Mouse (Mus musculus) spleen, postnatal 10 days (tissue): ENCODE results near the gene Psmb1.
"Not testable (repeated sequence)": the region's sequence is repeated elsewhere in the genome, so short reads cannot be mapped to it uniquely, and the experiment has no call there.

Experiments
- DNase-seq, 2 experiments: peaks; one replicate each; pipeline ENCODE4 v3.0.0; 2021 to 2022; ENCODE audit warnings: low spot score in 2 of 2

The Psmb1 gene

DNA sequence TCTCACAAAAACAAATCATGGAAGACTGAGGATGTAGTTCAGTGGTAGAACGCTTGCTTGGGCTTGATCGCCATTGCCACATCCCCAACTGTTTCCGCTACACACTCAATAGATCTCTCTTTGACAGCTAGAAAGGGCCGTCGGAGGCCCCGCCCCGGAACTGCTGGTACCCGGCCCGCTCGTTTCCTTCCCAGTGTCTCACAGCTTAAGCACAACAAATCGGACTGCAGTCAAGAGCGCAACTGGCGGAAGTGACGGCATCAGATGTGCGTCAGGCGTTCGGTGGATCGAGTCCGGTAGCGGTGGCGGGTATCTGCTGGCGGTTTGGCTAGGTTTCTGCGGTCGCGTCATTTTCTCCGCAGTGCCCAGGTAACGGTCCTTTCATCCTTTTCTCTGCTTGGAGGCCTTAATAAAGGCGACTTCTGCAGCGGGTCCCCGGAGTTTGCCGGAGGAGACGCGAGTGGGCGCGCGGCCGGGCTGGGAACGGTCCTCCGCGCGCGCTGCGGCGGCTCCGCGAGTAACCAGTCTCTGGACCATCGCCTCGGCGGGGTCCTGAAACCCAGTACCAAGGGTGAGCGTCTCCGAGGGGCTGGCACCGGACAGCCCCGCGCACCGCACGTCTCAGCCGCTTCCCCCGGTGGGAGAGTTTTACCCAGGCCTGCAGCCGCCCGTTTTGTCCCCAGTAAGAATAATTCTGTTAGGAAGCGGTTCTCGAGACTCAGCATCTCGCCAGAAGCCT is at the start of gene Psmb1, which contains the start of gene Tbp:
Gene Psmb1, minus strand, starts transcription at position 96 of the 739 bp plus-strand sequence.
Gene Tbp, plus strand, starts transcription at position 233 of the 739 bp plus-strand sequence.
- DNase-seq: peak; percentile 90 to 98

DNA sequence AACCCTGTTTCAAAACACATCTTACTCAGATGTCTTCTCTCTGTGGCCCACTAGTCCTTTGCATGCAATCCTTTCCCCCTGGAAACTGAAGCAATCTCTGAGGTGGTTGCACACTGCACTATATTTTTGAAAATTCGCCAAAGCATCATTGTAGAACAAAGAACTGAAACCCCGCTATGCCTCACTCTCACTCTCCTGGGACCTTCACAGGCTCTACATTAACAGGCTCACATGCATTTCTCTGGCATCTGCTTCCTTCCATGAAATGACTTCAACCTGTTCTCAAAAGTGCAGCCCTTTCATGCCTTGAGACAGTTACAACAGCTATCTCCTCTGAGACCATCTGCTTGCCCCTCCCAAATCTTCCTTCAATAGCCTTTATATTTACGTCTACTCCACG is 46.9 kb upstream of the Psmb1 start:
- peak in 1 of 2 experiments; percentile 24 for DNase-seq

DNA sequence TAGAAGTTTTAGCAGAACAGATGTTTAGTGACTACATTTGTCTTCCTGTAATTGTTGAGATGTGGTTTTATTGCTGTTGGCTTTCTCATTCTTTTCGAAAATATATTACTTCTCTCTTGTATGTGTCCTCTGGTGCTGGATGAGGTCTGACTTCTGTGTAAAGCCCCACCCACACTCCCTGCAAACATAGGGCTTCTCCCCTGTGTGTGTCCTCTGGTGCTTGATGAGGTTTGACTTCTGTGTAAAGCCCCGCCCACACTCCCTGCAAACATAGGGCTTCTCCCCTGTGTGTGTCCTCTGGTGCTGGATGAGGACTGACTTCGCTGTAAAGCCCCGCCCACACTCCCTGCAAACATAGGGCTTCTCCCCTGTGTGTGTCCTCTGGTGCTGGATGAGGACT is 44.3 kb upstream of the Psmb1 start:
- not testable (repeated sequence) for DNase-seq

DNA sequence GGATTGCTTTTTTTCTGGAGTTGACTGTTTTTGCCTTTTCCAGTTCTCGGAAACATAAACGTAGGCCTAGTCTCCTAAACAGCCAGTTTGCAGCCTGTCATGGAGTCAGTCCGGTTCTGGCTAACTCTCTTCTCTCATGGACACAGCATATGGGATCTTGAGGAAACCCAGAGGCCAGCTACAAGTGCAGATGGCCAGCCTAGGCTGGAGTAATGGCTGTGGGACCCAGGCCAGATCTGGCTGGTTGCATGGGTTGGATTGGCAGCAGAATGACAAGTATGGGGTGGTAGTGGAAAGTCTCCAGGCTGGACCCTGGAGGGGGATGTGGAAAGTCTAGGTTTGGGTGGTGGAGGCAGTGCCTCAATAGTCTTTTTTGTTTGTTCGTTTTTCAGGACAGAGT is 40.8 kb upstream of the Psmb1 start:
- DNase-seq: no peak

DNA sequence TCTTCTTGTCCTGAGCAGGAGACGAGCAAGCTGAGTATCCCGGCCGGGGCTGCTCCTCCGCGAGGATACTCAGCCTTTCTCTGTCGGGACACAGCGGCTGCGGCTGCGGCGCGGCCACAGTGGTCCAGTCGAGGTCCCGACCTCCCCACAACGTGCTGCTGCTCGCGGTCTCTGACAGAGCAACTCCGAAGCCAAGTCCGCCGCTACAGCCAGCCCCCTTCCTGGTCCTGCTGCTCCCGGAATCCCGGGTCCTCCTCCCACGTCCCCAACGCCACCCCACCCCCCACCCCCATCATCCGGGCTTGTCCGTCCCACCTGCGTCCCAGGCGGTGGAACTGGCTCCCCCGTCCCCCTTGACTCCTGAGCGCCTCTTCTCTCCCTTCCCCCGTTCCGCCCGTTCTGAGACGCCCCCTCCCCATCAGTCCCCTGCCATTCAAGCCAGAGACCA is 36.9 kb upstream of the Psmb1 start:
- DNase-seq: no peak

DNA sequence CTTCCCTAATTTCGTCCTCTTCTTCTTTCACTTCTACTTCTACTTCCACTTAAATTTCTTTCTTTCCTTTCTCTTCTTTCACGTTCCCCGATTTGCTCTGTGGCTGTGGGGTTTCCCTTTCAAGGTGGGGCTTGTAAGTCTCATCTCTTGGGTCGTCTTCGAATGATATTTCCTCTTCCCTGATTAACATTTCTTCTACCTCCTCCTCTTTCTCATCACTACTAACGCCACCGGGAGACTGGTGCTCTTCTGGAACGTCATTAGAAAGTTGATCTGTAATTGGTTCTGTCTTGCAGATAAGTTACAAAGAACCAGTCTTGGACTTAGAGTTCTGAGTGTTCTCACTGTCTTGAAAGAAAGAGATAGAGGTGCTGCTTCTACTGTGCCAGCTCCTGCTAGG is 36.4 kb upstream of the Psmb1 start:
- no peak for DNase-seq

DNA sequence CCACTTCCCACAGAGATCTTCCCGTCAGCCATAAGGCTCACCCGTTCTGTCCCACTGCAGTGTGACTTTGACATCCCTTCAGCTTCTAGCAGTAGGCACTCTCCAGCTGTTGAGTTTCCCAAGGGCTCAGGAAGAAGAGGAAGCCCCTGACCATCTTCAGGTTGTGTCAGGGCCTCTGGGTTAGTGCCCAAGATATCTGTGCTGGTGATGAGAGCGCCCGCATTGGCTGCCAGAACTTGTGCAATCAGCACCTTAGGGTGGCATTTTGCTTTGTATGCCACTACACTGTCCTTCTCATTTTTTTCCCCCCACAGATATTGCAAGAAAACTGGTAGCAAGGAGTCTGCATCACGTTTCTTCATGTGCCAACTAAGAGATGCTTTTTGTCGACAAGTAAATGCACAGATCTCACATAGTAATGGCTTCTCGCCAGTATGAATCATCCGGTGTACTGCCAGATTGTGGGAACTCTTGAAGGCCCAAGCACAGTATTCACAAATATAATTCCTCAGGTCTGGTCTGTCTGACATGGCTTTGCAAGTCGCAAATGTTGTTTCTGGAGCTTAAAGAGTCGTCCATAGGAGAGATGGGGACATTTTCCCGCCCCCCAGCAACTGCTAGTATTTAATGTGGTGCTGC is 35.7 kb upstream of the Psmb1 start:
- DNase-seq: no peak

DNA sequence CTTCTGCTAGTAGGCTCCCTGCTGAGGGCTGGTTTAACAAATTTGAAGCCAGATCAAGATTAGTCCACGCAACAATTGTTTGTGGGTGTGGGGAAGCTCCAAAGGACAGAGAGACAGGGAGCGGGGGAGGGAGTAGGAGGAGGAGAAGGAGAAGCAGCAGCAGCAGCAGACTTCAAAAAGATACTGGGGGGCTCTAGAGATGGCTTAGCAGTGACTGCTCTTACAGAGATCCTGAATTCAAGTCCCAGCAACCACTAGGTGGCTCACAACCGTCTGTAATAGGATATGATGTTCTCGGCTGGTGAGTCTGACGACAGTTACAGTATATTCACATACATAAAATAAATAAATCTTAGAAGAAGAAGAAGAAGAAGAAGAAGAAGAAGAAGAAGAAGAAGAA is 30.6 kb upstream of the Psmb1 start:
- DNase-seq: peak in 1 of 2 experiments; percentile 67

DNA sequence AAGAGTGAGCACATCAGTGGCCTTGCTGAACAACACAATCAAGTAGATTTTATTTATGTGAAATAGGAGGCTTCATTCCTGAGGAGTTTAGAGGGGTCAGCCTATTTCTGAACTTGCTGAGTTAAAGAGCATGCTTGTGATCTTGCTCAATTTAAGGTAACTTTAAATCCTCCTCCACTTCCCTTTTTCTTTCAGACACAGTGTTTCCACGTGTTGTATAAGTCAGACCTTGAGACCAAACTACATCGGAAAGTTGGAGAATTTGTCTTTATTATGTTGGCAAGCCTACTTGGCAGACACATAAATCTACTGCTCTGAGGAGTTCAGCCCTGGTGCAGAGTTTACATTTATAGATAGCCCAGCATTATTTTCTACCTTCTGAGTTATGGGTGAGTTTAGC is 29.3 kb upstream of the Psmb1 start:
- DNase-seq: no peak

DNA sequence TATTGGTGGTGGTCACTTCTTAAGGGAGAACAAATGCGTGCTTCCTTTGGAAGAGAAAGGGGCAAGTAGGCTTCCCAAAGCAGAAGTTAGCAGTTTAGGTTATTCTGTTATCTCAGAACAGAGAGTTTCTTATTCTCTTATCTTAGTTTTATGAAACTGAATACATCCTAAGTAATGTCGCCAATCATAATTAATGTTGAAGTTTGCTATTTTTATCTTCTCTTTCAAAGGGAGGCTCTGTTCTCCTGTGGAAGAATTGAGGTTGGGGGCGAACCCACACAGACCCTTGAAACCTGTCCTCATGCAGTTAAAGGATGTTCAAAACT is 28.2 kb upstream of the Psmb1 start:
- no peak for DNase-seq

DNA sequence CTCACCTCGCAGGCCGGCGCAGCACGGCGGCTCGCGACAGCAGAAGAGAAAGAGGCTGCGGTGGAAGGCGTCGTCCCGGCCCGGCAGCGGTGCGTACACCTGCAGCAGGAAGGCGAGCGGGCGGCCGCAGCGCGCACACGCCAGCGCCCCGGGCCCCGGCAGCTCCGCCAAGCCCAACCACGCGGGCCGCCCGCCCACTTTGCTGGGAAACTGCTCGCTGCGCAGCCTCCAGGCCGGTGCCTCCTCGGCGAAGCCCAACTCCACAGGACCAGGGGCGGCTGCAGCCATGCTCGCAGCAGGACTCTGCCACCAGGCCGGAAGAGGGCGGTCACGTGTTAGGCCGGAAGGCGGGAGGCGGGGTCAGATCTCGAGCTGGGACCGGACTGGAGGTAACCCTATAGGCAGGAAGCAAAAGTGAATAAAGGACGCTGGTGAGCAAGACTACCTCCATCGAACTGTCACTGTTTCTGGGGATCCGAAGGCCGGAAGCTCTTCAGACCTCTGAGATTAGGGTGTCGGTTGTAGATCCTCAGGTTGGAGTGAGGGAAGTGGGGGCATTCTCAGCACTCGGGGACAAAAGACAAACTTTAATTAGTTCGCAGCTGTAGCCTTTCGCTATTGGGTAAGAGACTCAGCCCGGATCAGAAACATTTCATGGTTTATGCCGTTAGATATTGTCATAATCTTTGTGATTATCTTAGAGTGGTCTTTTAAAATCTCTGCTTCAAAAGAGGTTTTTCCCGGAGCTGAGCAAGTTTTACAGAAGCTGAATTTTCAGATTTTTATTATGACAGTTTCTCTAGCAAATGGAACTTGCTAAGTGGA is 27.6 kb upstream of the Psmb1 start, which contains the start of gene Pdcd2:
Gene Pdcd2, minus strand, starts transcription at position 316 of the 825 bp plus-strand sequence.
- DNase-seq: peak; percentile 88 to 96

DNA sequence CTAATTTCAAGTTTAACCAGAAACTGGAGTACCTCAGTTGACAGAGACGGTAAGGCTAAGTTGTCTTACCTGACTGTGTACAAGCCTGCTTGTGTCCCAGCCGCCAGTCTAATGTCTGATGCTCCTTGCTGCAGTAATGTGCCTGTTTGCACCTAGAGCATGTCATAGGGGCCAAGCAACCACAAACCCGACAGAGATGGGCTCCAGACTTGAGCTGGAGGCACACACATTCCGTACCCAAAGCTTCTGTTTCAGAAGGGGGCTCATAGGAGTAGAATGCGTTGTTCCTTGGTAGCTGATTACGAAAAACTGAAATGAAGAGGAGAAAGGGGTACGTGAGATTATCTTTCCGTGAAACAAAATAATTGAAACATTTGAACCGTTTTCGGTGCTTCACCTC is 26.8 kb upstream of the Psmb1 start:
- no peak for DNase-seq

DNA sequence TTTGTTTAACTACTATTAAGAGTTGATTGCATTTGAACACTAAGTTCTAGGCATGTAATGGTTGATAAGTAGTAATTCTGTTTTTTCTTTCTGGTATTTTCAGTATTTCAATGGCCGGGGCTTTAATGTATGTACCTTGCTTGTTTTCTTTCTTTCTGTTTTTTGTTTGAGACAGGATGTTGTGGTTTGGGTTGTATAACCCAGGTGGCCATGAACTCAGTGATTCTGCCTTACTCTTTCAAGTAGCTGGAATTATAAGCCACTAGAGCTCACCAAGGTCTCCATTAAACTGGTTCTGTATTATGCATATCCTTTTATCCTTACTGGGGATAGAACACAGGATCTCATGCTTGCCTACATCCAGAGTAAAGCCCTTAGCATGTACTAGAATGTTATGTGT is 19.2 kb upstream of the Psmb1 start:
- no peak for DNase-seq

DNA sequence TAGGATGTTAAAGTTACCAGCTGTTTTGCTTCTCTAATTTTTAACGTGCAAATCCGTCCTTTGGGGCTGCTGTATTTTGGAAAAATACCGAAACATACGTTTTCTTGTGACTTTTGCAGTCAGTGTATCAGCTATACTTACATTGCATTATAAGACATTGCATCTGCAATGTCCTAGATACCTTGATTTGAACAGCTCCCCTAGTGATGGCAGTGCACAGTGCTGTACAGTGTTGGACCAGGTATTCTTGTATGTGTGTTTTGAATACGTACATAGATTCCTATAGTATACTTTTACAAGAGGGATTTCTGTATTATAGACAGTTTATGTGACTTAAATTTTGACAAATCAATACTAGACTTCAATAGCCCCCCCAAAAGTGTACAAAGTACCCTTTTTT is 18.6 kb upstream of the Psmb1 start:
- no peak for DNase-seq

DNA sequence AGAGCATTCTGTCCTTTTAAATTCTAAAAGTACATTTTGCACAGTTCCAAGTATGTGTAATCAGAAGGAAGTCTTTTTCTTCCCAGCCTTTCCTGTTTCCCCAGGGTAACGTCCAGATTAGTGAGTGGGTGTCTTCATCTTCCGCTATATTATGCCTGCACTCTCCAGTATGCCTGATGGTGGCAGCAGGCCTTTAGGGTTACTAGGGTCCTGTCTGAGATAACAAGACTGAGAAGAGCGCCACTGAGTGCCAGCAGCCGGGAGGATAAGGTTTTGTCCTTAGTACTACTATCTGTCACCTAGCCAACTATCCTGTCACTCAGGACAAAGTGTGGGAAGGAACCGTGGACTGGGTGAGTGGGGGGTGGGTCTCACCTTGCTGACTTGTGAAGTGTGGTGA is 18.2 kb upstream of the Psmb1 start:
- DNase-seq: no peak

DNA sequence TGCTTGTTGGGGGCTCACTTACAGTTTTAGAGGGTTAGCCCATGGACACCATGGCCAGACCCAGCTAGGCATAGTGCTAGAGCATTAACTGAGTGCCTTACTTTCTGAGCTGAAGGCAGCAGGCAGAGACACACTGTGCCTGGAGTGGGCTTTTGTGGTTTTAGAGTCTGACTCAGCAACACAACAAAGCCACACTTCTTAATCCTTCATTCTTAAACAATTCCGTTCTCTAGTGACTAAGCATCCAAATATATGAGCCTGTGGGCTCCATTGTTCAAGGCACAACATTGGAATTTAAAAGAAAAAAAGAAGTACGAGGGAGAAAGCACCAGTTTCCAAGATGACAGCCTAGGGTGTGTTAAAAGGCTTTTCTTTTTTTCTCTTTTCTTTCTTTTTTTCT is 11.1 kb upstream of the Psmb1 start:
- no peak for DNase-seq

DNA sequence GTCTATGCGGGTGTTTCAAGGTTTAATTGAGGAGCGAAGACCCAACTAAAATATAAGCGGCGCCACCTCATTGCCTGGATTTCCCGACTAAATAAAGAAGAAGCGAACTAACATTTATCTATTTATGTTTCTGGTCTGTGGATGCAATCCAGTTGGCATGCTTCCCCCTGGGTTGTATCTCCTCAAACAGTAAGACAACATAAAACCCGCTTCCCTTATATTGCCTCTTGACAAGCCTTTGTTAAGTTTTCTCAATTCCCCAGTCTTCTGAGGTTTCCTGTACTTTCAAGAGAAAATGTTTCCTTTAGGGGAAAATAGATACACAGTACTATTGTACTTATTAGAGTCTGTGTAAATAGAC is 818 bp downstream of the Psmb1 start:
- no peak for DNase-seq

DNA sequence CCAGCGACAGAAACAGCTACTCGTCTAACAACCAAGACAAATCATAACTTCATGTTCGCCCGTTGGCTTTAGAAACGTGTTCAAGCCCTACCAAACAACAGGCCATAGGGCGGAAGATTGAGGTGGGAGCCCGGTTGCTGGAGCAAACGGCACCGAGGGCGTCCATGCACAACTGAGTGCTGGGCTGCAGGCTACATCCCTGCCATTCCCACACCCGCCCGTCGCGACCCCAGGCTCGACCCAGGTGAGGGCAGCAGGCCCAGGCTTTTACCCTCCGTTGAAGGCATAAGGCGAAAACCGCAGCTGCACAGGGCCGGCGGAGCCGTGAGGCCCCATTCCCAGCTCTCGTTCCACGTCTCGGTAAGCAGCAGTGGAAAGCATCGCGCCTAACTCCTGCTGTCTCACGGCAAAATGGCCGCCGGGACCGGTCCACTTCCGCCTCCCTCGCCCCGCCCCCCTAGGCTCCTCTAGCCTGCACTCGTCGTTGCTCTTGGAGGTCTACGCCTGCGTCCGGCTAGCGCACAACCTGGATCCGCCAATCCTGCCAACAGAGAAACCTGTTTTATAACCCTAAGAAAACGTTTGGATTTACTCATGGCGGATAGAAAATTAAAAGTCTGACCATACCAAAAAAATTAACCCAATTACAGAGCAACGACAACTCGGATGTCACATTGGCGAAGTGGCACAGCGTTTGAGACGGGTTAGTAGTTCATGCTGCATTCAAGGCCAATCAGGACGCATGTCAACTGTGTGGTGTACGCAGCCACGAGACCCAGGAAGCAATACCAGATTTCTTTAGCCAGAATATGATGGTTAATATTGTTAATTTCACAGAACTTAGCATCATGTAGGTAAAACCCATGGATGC is 1.4 kb downstream of the Psmb1 start:
- peak; percentile 93 to 97 for DNase-seq

DNA sequence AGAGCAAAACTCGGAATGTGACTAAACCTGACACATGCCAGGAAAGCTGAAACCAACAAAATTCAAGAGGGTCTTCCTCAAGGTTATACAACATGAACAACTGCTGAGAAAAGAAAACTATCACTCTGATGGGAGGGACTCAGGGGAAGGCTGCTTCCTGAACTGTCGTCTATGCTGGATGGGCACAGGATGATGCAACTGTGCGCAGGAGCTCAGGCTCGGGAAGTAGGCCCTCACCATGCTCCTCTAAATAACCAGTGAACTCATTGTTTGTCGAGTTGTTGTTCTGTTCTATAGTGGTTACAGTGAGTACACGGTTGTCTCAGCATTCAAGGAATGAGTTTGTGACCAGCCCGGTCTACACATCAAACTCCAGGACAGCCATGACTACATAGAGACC is 9.0 kb downstream of the Psmb1 start:
- DNase-seq: no peak

DNA sequence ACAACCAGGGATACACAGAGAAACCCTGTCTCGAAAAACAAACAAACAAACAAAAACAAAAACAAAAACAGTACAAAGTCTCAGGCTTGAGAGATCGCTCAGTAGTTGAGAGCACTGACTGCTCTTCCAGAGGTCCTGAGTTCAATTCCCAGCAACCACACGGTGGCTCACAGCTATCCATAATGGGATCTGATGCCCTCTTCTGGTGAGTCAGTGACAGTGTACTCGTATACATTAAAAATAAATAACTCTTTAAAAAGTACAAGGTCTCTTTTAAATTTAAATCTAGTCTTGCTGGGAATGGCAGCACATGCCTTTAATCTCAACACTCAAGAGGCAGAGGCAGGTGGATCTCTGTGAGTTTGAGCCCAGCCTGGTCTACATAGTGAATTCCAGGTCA is 26.9 kb downstream of the Psmb1 start:
- no peak for DNase-seq

DNA sequence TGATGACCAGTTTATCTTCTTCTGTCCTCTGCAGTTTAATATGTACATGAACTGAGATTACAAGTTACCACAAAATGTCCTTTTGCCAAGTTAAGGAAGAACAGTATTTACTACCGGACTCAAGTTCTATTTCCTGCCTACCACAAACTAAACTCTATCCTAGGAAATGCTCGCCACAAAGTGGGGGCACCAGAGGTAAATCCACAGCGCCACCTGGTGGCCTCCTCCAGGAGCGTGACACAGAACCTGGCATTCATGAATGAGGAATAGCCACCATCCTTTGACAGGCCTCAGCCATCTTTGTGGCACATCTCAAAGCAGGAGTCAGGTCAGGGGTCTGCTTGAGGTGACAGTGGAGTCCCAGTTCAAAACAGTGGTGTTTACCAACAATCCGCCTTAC is 31.9 kb downstream of the Psmb1 start:
- peak; percentile 48 to 79 for DNase-seq
